Mouse (Mus musculus): ENCODE results near the gene Astn2.

GRCm38 (mm10) chr4:66431256-66431655 is 26.8 kb upstream of the Astn2 start:
- no peak for TF ChIP-seq MYOG (IDR thresholded peaks at IDR 0.05; ENCODE audit: control insufficient read depth, extremely low read depth, insufficient read length)
- no peak for TF ChIP-seq CTCF (IDR thresholded peaks at IDR 0.05; ENCODE audit: control insufficient read depth, insufficient read depth, insufficient read length)
- no peak for TF ChIP-seq CEBPB (IDR thresholded peaks at IDR 0.05; ENCODE audit: low read depth)
- TF ChIP-seq MAX (IDR thresholded peaks at IDR 0.05) = no peak
- no peak for TF ChIP-seq USF1 (IDR thresholded peaks at IDR 0.05; ENCODE audit: low read depth)
